Mouse (Mus musculus): ENCODE data around the gene Fam118a.
"Not testable (repeated sequence)": the region's sequence is repeated elsewhere in the genome, so short reads cannot be mapped to it uniquely, and the experiment has no call there.

The Fam118a gene

DNA sequence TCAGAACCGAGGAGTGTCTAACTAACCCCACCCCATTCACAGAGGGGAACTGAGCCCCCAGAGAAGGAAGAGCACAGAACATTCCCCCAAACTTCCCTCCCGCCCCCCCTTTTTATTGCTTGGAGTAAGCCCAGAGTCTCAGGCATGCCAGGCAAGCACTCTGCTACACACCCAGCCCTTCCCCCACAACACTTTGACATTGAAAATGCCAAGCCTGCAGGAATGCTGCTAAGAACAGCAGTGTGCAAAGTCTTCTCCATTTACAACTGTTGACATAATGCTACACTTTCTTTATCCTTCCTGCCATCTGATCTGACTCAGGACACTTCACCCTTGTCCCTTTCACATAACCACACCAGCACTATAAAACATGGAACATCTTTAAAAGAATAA lies 16.1 kb upstream of the Fam118a start:
- no peak for DNase-seq (ENCODE audit: extremely low spot score)

DNA sequence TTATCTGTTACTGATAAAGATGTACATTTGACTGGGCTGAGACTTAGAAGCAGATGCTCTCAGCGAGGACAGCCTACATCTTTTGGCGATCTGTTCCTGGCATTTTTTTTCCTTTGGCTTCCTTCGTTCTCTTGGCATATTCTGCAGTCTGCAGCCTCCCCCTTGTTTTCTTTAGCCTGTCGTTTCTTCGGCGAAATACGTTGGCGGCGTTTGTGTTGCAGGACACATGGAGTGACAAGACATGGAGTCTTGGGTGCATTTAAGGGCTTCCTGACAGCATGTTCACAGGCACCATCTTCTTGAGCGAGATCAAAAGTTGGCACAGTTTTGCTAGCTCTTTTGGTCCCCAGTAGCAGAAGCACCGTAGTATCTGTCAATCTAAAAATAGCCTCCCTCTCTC lies 13.0 kb upstream of the Fam118a start:
- no peak for DNase-seq (ENCODE audit: extremely low spot score)

DNA sequence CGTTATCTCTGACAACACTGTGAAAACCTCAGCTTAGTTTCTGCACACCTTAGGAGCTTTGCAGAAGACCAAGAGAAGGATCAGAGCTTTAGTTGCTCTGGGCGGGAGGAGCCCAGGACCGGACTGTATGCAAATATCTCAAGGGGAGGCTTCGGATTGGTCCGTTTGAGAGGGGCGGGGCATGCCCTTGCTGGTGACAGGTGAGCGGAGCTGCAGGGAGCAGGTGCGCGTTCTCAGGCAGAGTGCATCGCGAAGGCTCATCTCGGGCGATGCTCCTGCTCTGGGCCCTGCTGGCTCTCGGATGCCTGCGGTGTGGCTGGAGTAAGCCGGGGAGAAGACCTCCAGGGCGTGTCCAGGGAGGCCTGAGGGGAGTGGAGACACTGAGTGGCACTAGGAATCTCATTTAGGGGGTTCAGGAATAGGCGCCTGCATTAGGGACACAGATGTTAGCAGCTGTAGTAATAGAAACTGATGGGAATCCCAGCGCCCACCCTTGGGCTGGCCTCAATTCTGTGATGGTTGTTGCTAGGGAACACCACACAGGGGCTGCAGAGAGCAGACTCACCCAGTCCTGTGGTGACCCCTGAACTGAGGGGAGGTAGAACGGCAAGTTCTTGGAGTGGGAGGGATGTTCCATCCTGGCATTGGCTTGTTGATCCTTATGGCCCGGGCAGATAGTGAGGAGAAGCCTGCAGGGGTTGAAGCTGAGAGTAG lies 11.6 kb upstream of the Fam118a start, which contains the start of gene Upk3a:
Gene Upk3a, plus strand, starts transcription at position 191 of the 714 bp plus-strand sequence.
- no peak for DNase-seq (ENCODE audit: extremely low spot score)

DNA sequence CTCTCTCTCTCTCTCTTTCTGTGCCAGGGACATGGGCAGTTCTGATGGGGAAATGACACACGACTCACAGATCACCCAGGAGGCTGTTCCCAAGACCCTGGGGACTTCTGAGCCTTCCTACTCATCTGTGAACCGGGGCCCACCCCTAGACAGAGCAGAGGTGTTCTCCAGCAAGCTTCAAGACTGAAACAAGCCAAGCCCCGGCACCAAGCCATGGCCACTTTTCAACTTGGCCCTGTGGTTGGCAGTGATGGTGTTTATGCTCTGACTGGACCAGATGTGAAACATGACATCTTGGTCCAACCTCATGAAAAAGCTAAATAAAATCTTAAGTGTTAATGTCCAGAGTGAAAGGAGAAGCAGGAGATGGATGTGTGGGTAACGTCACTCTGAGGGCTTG lies 6.5 kb upstream of the Fam118a start:
- no peak for DNase-seq (ENCODE audit: extremely low spot score)

DNA sequence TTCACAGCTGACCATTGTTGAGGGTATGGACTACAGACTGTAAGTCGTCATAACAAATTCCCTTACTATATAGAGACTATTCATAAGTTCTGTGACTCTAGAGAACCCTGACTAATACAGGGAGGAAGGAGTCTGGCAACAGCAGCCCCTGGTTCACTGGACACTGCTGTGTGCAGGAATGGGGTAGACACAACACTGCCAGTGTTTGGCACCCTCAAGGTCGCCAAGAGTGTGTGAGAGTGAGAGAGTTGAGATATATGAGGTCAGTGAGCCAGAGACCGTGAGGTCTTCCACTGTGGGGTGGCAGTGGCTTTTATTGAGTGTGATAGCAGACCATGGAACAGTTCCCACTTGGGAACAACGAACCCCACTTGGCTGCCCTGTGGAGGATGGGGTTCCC lies 2.6 kb upstream of the Fam118a start:
- no peak for DNase-seq (ENCODE audit: extremely low spot score)

DNA sequence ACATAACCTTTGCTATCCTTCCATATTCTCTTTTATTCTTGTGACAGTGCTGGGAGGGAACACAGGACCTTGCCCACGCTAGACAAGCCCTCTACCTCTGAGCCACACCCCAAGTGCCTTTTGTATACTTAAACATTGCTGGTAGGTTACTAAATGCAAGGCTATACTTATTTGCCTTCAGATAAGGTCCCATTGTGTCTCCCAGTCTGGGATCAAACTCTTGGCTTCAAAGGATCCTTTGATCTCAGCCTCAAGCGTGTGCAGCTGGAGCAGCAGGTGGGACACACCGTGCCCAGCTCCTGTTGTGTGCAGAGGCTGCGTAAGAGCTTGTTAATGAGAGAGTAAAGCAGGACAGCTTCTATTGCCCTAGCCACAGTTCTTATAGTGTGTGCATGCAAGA lies 1.0 kb upstream of the Fam118a start:
- DNase-seq (ENCODE audit: extremely low spot score) = no peak

DNA sequence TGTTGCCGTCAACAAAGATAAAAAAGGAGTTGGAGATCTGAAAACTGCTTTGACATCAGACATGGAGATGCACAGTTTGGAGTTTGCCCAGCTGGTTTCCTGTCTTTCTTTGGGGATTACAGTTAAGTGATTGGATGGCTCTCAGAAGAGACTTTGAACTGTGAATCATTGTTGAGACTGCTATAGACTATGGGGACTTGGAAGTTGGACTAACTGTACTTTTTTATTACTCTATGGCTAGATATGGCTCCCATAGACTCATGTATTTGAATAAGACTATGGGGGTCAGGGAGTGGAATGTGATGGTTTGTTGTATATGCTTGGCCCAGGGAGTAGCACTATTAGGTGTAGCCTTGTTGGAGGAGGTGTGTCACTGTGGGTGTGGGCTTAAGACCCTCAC lies 1.9 kb downstream of the Fam118a start:
- not testable (repeated sequence) for DNase-seq (ENCODE audit: extremely low spot score)

DNA sequence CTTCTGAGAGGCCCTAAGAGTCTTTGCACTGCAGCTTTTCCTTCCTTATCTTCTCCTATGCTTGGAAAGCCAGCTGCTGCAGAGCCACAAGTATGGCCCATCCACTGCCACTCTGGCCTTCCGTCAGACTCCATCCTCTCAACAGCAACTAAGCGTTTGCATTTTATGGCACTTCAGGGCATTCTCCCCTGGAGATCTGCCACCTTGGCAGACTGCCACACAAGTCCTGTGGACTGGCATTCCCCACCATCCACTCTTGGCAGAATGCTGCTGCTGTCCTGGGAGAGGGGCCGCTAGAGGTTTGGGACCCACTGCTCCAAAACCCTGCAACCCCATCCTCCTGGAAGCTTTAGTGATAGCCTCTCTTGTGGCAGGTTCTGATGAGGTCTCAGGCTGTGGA lies 3.1 kb downstream of the Fam118a start:
- DNase-seq (ENCODE audit: extremely low spot score) = no peak

DNA sequence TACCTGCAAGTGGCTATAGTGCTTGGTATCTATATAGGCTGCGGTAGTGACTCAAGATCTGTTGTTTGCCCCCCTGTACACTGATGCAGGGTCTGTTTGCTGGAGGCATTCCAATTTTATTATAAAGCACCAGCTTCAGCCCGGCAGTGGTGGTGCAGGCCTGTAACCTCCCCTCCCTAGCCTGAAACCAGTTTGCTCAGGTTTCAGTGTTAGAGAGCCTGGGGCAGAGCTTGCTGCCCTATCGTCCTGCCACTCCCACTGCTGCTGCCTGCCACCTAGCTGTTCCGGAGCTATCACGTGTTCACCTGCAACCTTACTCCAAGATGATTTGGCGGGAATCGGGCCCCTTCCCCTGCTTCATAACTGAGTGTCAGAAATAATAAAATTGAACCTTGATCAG lies 5.2 kb downstream of the Fam118a start:
- not testable (repeated sequence) for DNase-seq (ENCODE audit: extremely low spot score)

DNA sequence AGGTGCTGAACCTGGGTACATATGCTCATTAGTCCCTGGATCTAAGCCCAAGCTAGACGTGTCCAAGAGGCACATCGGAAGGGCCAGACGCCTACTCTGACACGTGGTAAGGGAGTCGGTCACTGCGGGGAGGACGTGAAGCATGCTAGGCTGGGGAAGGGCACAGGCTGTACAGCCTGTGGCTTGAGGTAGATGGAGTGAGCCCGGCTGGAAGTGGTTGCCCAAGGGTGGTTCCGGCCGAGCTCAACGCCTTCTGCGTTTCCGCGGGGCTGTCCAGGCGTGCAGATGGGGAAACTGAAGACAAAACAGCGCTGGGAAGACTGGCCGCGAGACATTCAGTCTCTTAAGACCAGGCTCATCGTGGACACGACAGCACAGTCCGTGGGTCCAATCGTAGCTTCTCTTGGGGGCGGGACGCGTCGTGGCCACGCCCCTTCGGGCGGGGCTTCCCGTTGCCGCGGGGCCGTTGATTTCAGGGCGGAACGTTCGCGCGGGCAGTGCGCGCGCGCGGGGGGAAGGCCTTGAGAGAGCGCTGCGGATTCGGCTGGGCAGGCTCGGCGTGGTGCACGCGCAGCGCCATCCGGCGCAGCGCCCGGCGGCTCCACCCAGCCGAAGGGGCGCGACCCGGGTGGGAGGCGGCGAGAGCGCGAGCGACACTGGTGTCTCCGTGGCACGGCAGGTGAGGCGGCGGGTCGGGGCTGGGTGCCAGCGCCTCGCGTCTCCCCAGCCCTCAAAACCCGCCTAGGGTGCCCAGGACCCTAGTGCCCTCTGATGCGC lies 8.0 kb downstream of the Fam118a start:
- DNase-seq (ENCODE audit: extremely low spot score) = peak; percentile 98

DNA sequence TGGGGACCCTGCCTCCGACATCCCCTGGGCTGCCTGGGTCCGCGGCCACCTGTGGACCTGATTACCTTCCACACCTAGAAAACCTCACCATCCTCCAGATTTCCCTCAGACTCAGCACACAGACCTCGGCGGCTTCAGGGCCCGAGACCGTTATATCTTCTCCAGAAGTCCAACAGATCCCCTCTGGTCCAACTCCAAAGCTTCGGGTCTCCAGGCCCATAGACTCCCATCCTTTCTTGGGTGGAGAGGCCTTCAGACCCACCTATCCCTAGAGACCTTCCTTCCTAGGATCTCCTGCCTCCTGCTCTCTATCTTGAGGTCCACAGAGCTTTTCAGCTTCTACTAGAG lies 8.6 kb downstream of the Fam118a start:
- no peak for DNase-seq (ENCODE audit: extremely low spot score)

DNA sequence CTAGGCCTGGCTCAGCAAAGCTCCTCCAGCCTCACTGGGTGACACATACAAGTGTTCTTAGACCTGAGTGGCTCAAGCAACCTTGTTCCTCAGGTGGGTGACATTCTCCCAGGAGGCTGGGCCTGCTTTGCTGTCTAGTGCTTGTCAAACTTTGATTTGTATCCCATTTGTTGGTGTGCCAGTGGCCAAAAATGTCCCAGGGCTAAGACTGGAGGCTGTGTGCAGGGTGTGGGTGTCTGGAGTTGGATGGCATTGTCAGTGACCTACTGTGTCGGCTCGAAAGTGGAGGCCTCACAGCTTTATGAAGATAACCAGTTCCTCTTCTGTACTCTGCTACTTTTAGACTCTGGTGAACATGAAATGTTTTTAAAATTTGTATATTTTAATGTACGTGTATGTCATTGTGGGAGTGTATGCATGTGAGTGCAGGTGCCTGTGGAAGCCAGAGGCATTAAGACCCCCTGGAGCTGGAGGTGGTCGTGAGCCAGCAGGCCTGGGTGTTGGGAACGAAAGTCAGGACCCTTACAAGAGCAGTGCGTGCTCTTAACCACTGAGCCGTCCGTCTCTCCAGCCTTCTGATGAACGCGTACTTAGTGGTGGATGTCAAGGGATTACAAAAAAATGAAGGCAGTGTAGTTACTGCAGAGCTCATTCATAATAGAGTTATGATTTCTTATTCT lies 12.9 kb downstream of the Fam118a start:
- no peak for DNase-seq (ENCODE audit: extremely low spot score)

DNA sequence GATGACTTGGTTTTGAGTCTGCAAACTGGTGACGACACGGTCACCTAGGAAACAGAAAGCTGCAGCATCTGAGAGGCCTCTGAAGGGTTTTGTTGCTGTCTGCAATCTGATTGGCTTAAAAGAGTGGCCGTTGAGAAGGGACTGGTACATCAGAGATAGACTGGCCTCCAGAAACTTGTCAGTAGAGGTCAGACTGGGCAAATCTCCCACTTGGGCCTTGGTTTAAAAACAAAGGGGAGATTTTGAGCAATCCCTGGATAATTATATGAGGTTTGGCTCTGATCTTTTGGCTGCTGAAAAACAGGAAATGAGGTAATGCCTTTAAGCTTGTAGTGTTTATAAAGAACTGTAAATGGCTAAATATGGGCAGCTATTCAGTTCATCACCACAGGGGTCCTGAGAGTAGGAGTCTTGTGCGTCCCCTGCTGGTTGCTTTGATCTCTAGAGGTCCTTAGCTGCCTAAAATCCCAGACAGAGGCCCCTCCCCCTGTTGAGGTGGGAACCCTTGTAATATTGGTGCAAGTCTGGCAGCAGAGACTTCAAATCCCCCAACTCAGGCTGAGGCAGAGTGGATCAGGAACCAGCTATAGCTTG lies 13.7 kb downstream of the Fam118a start:
- DNase-seq (ENCODE audit: extremely low spot score) = peak; percentile 56

DNA sequence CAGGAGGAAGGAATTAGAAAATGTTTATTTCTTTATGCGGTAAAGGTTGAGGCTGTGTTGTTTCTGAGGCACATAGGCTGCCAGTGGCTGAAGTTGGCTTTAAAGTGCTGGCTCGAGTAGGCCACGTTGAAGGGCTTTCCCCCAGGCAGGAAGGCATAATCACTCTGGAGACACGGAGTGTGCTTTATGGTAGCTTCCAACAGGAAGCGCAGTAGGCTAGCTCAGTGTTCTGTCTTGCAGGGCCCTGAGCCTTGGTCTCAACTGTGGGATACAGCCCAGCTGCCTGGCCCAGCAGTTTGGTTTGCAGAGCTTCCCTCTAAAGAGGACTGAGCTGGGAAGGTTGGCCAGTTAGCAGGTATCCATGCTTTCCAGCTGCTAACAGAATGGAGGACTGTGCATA lies 14.4 kb downstream of the Fam118a start:
- DNase-seq (ENCODE audit: extremely low spot score) = no peak

DNA sequence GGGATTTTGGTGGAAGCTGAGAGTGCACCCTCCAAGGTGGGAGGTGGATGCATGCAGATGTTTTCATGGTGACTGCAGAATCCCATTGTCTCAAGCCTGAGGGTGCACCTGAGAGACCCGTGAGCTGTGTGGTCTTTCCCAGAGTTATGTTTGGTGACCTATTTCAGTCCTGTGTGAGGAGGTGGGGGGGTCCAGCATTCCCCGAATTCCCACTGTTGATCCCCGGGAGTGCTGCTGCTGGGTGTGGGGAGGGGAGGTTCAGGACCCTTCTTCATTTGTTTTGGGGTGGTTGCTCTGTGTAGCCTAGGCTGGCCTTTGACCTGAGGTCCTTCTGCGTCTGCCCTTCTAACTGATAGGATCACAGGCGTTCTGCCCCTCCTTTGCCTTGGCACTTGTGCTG lies 15.0 kb downstream of the Fam118a start:
- no peak for DNase-seq (ENCODE audit: extremely low spot score)

DNA sequence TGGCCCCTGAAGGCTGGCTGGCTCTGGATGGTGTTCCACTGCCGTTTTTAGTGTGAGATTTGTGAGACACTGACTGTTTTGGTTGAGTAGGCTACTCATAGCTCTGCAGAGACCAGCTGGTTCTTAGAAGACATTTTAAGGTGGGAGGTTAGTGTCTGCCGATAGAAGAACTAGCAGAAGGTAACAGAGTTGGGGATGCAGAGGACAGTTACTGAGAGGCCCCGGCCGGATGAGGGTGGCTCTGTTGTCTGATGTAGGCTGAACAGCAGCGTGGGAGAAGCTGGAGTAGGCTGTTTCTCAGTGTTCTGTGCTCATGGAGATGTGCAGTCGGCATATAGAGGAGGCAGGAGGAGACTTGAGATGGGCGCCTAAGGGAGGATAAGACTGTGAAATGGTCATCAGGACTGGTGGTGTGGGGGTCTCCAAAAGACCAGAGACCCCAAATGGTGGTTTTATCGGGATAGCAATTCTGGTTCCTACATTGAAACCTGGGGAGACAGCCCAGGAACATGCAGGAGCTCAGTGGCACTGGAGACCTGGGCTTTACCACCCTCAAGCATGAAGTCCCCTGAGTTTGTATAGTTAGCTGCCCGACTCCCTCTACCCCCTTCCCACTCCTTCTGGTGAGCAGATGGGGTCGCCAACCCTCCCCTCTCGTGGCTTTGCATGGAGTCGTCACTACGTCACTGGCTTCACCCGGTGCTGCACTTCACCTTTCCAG lies 17.6 kb downstream of the Fam118a start:
- DNase-seq (ENCODE audit: extremely low spot score) = no peak

DNA sequence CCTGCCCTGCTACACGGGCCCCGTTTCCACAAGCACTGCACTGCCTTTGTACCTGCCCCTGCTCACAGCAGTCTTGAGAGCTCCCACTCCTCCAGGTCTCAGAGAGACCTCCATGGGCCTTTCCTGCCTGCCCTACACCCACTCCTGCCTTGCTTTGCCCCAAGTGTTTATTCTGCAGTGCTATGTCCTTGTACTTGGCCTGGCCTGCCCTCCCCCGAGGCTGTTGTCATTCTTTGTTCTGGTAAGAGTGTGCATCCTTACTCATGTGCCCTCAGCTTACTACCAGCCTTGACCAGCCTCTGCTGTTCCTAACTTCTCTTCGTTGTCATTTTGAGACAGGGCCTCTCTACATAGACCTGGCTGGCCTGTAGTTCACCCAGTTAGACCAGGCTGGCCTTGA lies 19.1 kb downstream of the Fam118a start:
- DNase-seq (ENCODE audit: extremely low spot score) = no peak

DNA sequence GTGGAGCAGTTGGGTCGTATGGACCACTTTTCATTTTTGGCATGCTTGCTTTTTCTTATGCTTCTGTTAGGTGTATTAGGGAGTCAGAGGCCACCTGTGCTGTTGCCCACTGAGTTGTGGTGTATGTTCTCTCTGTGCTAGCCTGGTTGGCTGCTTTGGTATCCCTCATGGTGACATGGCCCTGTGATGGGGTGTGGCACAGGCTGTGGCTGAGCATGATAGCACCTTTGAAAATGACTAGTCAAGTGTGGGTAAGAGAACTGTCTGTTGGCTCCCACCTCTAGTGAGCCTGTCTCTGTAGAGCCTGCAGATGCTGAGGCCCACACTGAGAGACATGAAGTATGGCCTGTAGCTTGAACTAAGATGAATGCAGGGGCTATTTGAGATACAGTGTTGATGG lies 21.0 kb downstream of the Fam118a start:
- no peak for DNase-seq (ENCODE audit: extremely low spot score)

DNA sequence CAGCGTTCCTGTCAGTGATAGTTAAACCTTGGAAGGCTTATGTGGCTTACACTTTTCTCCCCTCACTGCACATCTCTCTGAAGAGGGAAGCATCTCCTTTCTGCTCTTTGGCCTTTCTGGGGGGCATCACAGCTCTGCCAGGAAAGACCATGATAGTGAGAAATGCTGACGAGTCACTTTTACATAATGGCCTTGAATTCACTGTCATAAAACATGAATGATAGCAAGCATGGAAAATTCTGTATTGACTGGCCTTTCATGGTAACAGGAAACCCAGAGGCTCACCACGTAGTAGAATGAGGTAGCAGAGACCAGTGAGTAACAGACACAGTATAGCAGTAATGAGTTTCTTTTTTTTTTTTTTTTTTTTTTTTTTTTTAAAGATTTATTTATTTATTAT lies 25.4 kb downstream of the Fam118a start:
- DNase-seq (ENCODE audit: extremely low spot score) = no peak

DNA sequence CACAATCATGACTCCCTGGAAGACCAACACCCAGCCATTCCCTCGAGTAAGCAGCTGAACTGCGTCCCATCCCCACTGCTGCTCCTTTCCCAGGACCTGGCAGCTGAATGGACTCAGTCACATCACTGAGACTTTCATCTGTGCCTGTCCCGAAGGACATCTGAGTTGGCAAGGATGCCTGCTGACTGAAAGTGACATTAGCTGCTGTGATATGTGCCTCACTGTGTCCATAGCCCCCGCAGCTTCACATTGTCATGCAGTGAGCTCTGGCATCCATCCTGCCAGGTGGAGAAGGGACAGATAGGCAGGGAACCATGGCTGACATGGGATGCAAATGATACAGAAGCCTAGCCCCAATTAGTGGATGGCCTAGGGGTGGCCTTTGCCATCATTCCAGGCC lies 26.4 kb downstream of the Fam118a start:
- DNase-seq (ENCODE audit: extremely low spot score) = no peak

DNA sequence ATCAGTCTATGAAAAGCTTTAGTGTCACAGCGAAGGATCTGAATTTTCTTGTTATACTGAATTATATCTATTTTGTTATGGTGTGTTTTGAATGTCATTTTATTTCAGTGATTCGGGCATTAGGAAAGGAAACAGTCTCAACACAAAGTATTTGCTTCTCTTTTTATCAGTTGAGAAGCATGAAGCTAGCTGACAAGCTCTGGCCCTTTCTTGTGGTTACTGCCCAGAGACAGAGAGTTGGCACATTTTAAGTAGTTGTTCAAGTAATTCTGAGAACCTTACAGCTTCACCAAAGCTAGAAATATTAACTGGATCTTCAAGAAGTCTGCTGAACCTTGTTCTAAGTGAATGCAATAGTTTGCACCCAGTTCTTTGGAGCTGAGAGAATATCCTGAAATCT lies 34.7 kb downstream of the Fam118a start:
- no peak for DNase-seq (ENCODE audit: extremely low spot score)

DNA sequence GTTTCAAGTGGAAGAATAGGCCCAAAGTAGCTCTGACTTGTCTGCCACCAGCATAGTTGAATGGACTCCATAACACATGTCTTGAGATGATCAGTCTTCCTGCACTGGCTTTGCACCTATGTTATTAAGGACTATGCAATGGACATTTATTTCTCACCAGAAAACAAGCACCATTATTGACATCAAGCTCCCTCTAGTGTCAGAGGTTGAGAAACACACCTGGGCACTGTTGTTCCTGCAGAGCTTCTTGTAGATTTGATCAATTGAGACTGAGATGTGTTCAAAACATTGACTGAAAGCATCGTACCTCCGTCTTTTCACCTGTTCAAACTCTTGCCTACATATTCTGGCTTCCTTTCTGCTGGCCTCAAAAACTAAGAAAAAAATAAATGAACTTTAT lies 41.8 kb downstream of the Fam118a start:
- peak; percentile 37 for DNase-seq (ENCODE audit: extremely low spot score)

Measured in embryo, embryonic 9.5 days (tissue).